In the genomic region with DNA sequence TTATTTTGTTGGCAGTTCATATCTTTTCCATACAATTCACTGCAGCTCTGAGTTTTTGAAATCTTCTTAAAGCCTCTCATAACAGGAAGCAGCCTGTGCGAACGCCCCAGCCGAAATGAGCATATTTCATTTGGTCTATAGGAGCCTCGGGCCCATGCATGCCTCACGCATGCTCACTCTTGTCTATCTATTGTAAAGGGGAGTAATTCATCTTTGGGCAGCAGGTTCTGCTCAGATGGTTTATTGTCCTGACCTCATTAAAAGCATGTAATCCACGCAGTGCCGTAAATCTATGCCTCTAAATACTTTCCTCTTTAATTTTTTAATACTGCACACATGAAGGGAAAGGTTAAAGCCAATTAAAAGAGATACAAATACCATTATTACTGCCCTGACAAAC, we compare ENCODE assay signal across 27 mouse cellular contexts.
"Had no signal": no experiment of that assay in that cellular context is flagged by ENCODE, and none has a peak within 500 bp of the region (broad histone marks: within the 10 kb centered on the region; RNA-seq: fewer than 3 reads in every experiment).

No protein-coding gene starts in this region.

- H3K27me3 ChIP-seq: kidney, embryonic 15.5 days; limb, embryonic 12.5 days; liver, embryonic 12.5 days; liver, embryonic 15.5 days; lung, embryonic 15.5 days; midbrain, embryonic 15.5 days; stomach, embryonic 15.5 days had no signal

- H3K36me3 ChIP-seq: kidney, embryonic 15.5 days; limb, embryonic 12.5 days; liver, embryonic 12.5 days; liver, embryonic 15.5 days; lung, embryonic 15.5 days; midbrain, embryonic 15.5 days; stomach, embryonic 15.5 days had no signal

- H3K27ac ChIP-seq: hindbrain, postnatal 0 days; kidney, embryonic 15.5 days; layer of hippocampus, adult 2 months; left cerebral cortex, adult 2 months; limb, embryonic 12.5 days; liver, embryonic 12.5 days; liver, embryonic 15.5 days; lung, embryonic 15.5 days; midbrain, embryonic 15.5 days; stomach, embryonic 15.5 days had no signal

- ATAC-seq: hindbrain, postnatal 0 days; inflammation-experienced regulatory T-cells, adult 6 months; liver, embryonic 12.5 days; midbrain, embryonic 15.5 days had no signal

- H3K4me1 ChIP-seq: kidney, embryonic 15.5 days; limb, embryonic 12.5 days; liver, embryonic 12.5 days; liver, embryonic 15.5 days; lung, embryonic 15.5 days; stomach, embryonic 15.5 days had no signal

- DNase-seq: kidney, adult 11 months; kidney, adult 8-10 months; kidney, postnatal 14 days; layer of hippocampus, adult 9-11 months; layer of hippocampus, postnatal 36 days; liver; lung, adult 18-20 months; lung, postnatal 10 days; lung, postnatal 4 days; right cerebral cortex, postnatal 25 days; spleen, adult 18-20 months; thymus, adult 2 months; thymus, postnatal 14 days; thymus, postnatal 4 days had no signal

- H3K4me2 ChIP-seq: kidney, embryonic 15.5 days; limb, embryonic 12.5 days; liver, embryonic 12.5 days; liver, embryonic 15.5 days; lung, embryonic 15.5 days; midbrain, embryonic 11.5 days; midbrain, embryonic 15.5 days; stomach, embryonic 15.5 days had no signal

- H3K4me3 ChIP-seq: kidney, embryonic 15.5 days; layer of hippocampus, adult 2 months; left cerebral cortex, adult 2 months; limb, embryonic 12.5 days; liver, embryonic 12.5 days; liver, embryonic 15.5 days; lung, embryonic 15.5 days; midbrain, embryonic 15.5 days; myocyte; stomach, embryonic 15.5 days had no signal

- H3K9ac ChIP-seq: kidney, embryonic 15.5 days; limb, embryonic 12.5 days; liver, embryonic 12.5 days; liver, embryonic 15.5 days; lung, embryonic 15.5 days; midbrain, embryonic 15.5 days; stomach, embryonic 15.5 days had no signal

- H3K9me3 ChIP-seq: kidney, embryonic 15.5 days; limb, embryonic 12.5 days; liver, embryonic 12.5 days; liver, embryonic 15.5 days; lung, embryonic 15.5 days; midbrain, embryonic 15.5 days; stomach, embryonic 15.5 days had no signal
